Mouse (Mus musculus) 416B (cell line): Measurements from ENCODE around the gene Gm45140.

Source experiments
- DNase-seq: peaks from one replicate; pipeline ENCODE4 v3.0.0; 2011; ENCODE audit warnings: low read depth

The Gm45140 gene

GRCm38 (mm10) chr6:87739898-87740297, 95.7 kb downstream of the Gm45140 start:
- DNase-seq: peak; percentile 75
